Mouse (Mus musculus) olfactory bulb, adult 2 months (tissue): ENCODE measurements around the gene Bbc3. TPM values are rescaled to one million over a fixed set of nuclear protein-coding genes. Genes with fewer than 3 reads are reported as not detected.

Source experiments
- H3K27ac ChIP-seq: fragments of 200-500 bp; 2 replicates; pipeline ENCODE4 v1.5.1; 2012; ENCODE audit warnings: low read depth, low read length; ENCODE audit not compliant: insufficient read depth
- H3K4me1 ChIP-seq: fragments of 200-500 bp; 2 replicates; pipeline ENCODE4 v1.6.1; 2012; ENCODE audit warnings: low read length; ENCODE audit not compliant: control insufficient read depth, insufficient read depth
- H3K4me3 ChIP-seq: fragments of 200-500 bp; 2 replicates; pipeline ENCODE4 v1.5.1; 2012; ENCODE audit warnings: mild to moderate bottlenecking, low read depth, low read length, moderate library complexity; ENCODE audit not compliant: insufficient read depth
- CTCF ChIP-seq: fragments of 200-500 bp; IDR thresholded peaks from 2 replicates; pipeline ENCODE4 v1.5.1; 2012; ENCODE audit warnings: low read depth, mild to moderate bottlenecking, low read length, moderate library complexity; ENCODE audit not compliant: insufficient read depth
- POLR2A ChIP-seq: fragments of 200-500 bp; IDR thresholded peaks from 2 replicates; pipeline ENCODE4 v1.6.1; 2012; ENCODE audit warnings: mild to moderate bottlenecking, low read depth, low read length, moderate library complexity; ENCODE audit not compliant: insufficient read depth
- WGBS: fragments of 180-500 bp; shearing (Covaris S2); methylation state at CpG from one replicate; pipeline ENCODE4 v1.1.7; 2018; 5-methylcytosine and 5-hydroxymethylcytosine counted together
- polyA plus RNA-seq: library from polyadenylated mRNA; stranded (reverse); fragments of >200 nt; gene quantifications from 2 replicates; pipeline ENCODE4 v1.2.4, GENCODE M21; 2012; ENCODE audit warnings: low replicate concordance; ENCODE audit not compliant: missing spikeins, insufficient read depth, insufficient read length

The Bbc3 gene
- polyA plus RNA-seq, 1 experiment: not detected

DNA sequence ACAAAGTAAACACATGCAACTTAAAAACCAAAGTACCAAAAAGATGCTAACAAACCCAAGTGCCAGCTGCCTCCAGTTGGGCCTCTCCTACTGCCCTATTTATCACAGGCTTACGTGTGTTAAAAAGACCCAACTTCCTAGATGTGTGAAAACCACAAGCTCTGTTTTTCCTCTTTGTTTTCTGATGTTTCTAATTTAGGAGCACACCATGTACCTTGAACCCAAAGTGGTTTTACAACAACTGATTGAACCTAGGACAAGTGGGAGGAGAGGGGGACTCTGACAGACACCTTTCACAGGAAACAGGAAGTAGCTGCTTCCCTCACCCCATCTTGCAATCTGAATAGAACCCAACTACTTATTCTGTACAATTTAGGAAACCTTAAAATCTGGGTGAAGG is 56.1 kb downstream of the Bbc3 start:
- H3K4me1 ChIP-seq: peaks cover 7% of the 10 kb centered on the region
- peak overlapping the region; percentile 76; the same call in 1 of the 2 replicates for H3K27ac ChIP-seq
- 44% methylated on average over 1 of the region's 1 CpGs for WGBS
- no peak overlapping the region for H3K4me3 ChIP-seq
- TF ChIP-seq CTCF (no peak), POLR2A (no peak)

DNA sequence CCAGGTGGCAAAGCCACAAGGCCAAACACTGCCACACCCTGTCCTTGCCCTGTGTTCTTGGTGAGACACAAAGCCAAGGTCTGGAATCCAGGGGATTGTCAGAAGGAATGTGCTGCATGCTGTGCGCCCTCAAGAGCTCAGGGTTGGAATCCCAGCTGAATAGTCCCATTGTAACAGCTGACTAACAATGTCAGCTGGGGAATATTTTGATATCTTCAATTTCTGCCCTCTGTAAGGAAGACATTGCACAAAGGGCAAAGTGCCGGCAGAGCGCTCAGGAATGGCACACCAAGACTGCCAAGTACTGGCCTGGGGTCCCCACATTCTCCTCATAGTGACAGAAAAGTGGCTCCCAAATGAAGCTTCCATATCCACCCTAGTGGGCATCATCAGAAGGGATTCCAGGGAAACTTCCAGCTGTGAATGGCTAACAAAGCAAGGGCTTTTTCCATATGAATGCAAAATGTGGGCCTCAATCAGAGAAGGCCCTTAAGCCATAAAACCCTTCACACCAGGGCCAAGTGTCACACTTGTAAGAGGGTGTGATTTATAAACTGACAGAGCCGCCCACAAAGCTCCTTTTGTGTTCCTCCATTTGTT is 56.8 kb downstream of the Bbc3 start:
- peak overlapping the region; percentile 76 for H3K27ac ChIP-seq

DNA sequence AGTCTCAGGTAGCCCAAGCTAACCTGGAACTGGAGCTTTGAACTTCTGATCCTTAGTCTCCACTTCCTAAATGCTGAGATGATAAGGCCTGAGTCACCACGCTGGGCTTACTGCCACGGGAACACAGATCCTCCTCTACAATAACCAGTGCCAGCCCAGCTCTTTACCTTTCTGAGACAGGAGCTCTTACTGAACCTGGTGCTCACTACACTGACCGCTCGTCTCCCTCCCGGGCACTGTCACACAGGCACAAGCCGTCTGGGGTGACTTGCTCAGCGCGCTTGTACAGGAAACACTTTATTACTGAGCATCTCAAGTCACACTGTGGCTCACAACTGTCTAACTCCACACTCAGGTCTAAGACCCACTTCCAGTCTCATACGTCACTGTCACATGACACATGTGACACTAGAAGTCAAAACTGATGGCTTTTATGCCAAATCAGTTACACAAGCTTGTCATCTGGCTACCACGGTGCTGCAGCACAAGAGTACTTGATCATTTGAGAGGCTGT is 58.0 kb downstream of the Bbc3 start:
- H3K27ac ChIP-seq: peak overlapping the region; percentile 24; the same call in 1 of the 2 replicates
- 67% methylated on average over 10 of the region's 10 CpGs for WGBS
- no peak overlapping the region for H3K4me3 ChIP-seq
- peaks cover 7% of the 10 kb centered on the region for H3K4me1 ChIP-seq
- TF ChIP-seq POLR2A (no peak), CTCF (no peak)

More for the DNA sequence above, 56.8 kb downstream of the Bbc3 start:
- H3K4me1 ChIP-seq: peaks cover 7% of the 10 kb centered on the region
- TF ChIP-seq POLR2A (no peak), CTCF (no peak)
- no peak overlapping the region for H3K4me3 ChIP-seq
- WGBS: 32% methylated on average over 4 of the region's 4 CpGs

- WGBS: 77% methylated on average over 4 of the region's 4 CpGs
- Histone ChIP-seq H3K27ac (no peak overlapping the region), H3K4me3 (no peak overlapping the region), H3K4me1 (peaks cover 7% of the 10 kb centered on the region)
- TF ChIP-seq POLR2A (no peak), CTCF (no peak)
These were observed 58.5 kb downstream of the Bbc3 start for GRCm38 (mm10) chr7:16366669-16367068.

Other genes with a start within 250 kb of the Bbc3 start
- not detected in 2 replicates for gene Zfp541, start 246.6 kb upstream of the Bbc3 start, polyA plus RNA-seq
- gene Napa, start 209.9 kb upstream of the Bbc3 start, polyA plus RNA-seq: not detected in 2 replicates
- gene Kptn, start 188.5 kb upstream of the Bbc3 start, polyA plus RNA-seq: not detected in 2 replicates
- gene Slc8a2, start 178.6 kb upstream of the Bbc3 start, polyA plus RNA-seq: not detected in 2 replicates
- gene Meis3, start 133.3 kb upstream of the Bbc3 start, polyA plus RNA-seq: not detected in 2 replicates
- not detected in 2 replicates for gene Dhx34, start 86.4 kb upstream of the Bbc3 start, polyA plus RNA-seq
- gene C5ar2, start 64.2 kb upstream of the Bbc3 start, polyA plus RNA-seq: not detected in 2 replicates
- gene C5ar1, start 48.9 kb upstream of the Bbc3 start, polyA plus RNA-seq: not detected in 2 replicates
- gene Inafm1, start 34.8 kb upstream of the Bbc3 start, polyA plus RNA-seq: not detected in 2 replicates
- gene Ccdc9, start 21.6 kb upstream of the Bbc3 start, polyA plus RNA-seq: not detected in 2 replicates
- gene Sae1, start 79.4 kb downstream of the Bbc3 start, polyA plus RNA-seq: not detected in 2 replicates
- gene Zc3h4, start 92.5 kb downstream of the Bbc3 start, polyA plus RNA-seq: 372 TPM in 1 of 2 replicates, not detected in the other
- gene Tmem160, start 144.4 kb downstream of the Bbc3 start, polyA plus RNA-seq: not detected in 2 replicates
- not detected in 2 replicates for gene Npas1, start 169.3 kb downstream of the Bbc3 start, polyA plus RNA-seq